Mouse (Mus musculus) small intestine, adult 2 months (tissue): ENCODE measurements around the gene Speg.

Source experiments
- CTCF ChIP-seq: fragments of 200-500 bp; IDR thresholded peaks from 2 replicates; pipeline ENCODE4 v1.5.1; 2012; ENCODE audit warnings: low read depth, mild to moderate bottlenecking, control low read depth, inconsistent platforms, low read length, moderate library complexity, mixed read lengths; ENCODE audit not compliant: insufficient replicate concordance, insufficient read length; ENCODE audit errors: extremely low read depth
- POLR2A ChIP-seq: fragments of 200-500 bp; IDR thresholded peaks from 2 replicates; pipeline ENCODE4 v1.6.1; 2012; ENCODE audit warnings: low read depth, mild to moderate bottlenecking, control low read depth, inconsistent platforms, low read length, moderate library complexity

DNA sequence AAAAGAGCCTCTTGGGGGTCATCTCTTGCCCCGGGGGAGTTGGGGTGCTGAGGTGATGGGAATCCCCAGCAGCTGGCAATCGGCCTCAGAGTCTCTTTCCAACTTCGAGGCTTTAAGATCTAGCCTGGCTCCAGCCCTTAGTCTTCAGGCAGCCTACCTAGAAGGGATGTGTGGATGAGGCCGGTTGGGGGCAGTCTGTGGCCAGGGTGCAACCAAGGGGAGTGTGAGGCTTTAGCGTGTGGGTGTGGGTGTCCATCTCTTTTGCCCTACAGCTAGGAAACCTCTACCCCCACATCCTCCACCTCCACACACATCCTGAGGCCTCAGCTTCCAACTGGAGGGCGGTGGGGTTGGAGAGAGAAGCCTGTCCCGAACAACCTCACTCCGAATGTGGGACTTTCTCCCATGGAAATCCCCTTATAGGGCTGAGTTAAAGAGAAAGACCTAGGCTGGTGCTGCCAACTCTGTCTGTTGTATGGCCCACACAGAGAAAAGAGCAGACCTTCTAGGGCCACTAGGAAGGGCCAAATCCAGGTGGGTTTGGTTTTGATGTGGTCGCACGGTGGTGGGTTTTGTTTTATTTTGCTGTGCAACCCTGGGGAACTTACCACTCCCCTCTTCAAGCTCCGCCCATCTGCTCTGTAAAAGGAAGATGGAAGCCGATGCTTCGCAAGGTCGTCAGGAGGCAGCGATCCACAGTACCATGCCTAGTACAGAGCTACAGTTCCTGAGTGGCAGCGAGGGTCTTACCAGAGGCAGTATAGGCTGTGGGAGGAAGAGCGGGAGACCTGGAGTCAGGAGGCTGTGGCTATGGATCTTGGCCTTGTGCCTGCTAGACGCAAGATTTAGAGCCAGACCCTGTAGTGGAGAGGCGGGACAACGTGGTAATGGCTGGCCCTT, 29.8 kb upstream of the Speg start:
- TF ChIP-seq CTCF (no peak), POLR2A (no peak)
